Mouse (Mus musculus) lung, adult 18-20 months (tissue): Measurements from ENCODE around the gene Cnot3.
"Not testable (repeated sequence)": the region's sequence is repeated elsewhere in the genome, so short reads cannot be mapped to it uniquely, and the experiment has no call there.

Experiments used
- DNase-seq, 2 experiments: peaks; one replicate each; pipeline ENCODE4 v3.0.0; 2022; ENCODE audit warnings: mixed read lengths in 2 of 2

Gene Cnot3

DNA sequence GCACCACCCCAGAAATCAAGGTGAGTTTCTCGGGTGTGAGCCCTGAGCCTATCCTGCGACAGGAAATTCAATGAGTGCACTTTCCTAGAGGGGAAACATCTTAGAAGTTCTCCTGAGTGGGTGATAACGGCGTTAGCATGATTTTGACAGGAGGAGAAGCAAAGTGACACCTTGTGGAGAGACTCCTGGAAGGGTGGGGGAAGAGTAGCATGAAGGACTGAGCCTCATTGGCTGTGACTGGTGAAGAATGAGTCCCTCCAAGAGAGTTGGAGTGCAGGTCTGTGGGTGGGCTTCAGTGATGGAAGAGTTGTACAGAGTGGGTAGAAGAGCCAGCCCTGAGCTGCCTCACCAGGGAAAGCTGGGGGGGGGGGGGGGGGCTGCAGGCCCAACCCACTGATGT, 11.9 kb downstream of the Cnot3 start:
- no peak for DNase-seq

GRCm38 (mm10) chr7:3658578-3658977, 13.5 kb downstream of the Cnot3 start:
- no peak for DNase-seq

DNA sequence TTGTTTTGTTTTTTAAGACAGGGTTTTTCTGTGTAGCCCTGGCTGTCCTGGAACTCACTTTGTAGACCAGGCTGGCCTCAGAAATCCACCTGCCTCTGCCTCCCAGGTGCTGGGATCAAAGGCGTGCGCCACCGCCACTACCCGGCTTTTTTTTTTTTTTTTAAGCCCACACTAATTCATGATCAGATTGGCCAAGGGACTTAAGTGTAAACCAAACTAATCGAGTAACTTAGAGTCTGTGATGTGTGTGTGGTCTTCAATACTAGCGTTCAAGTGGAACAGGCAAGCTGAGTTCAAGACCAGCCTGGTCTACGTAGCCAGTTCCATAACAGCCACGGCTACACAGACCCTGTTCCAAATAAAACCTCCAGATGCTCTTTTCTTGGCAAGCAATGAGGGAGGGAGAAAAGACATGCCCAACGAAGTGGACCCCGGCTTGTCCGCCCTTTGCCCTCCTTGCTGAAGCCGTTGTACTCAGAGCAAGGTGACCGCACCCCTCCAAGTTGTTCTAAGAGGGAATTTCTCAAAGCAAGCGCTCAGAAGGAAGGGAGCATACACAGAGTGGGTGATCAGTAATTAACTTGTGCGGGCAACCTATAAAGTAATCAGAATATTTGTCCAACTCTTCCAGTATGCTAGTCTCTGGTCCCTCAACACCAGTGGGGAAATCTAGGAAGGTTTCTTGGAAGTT, 19.6 kb downstream of the Cnot3 start:
- DNase-seq = peak; percentile 17 to 26

- DNase-seq = peak; percentile 98 to 99
Observed at GRCm38 (mm10) chr7:3665215-3666114, 20.4 kb downstream of the Cnot3 start, which contains the start of gene Leng1. Gene Leng1 (minus strand): TSS chr7:3665840.

- DNase-seq = no peak
Observed at GRCm38 (mm10) chr7:3666921-3667391, 21.9 kb downstream of the Cnot3 start.

DNA sequence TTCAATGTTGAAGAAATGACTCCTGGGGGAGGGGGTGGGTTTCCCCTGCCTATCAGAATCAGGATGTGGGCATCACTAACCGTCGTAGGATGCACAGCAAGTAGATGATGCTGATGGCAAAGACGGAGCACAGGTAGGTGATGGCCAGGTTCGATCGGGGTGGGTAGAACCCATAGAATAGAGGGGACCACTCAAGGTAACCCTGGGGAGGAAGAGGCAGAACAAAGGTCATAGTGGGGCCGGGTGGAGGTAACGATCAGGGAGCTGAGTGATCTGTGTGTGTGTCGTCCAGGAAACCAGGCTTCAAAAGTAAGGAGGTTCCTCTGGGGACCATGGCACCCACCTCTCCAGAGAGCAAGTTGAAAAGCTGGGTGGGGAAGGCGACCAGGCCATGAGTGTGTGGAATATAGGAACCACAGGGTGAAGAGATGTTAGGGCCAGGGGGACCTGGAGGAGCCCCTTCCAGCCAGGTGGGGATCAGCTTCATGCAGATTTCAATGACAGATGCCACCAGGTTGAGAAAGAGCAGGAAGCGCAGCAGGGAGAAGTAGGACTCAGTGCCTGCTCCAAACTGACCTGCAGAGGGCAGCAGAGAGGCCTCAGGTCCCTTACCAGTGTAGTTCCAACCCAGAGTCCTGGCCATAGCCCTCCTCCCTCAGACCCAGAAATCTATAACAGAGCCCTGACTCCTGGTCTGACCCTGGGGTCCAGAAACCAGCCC, 29.6 kb downstream of the Cnot3 start:
- DNase-seq = peak; percentile 75 to 85

GRCm38 (mm10) chr7:3675228-3675548, 30.1 kb downstream of the Cnot3 start:
- DNase-seq = no peak

GRCm38 (mm10) chr7:3676371-3676770, 31.3 kb downstream of the Cnot3 start:
- peak in 1 of 2 experiments; percentile 19 for DNase-seq

GRCm38 (mm10) chr7:3677342-3677741, 32.3 kb downstream of the Cnot3 start, which contains the start of gene Tmc4:
Gene Tmc4 (minus strand): TSS chr7:3677553.
- peak; percentile 70 to 83 for DNase-seq

GRCm38 (mm10) chr7:3683908-3684550, 39.0 kb downstream of the Cnot3 start:
- DNase-seq = no peak

- no peak for DNase-seq
Observed at GRCm38 (mm10) chr7:3684698-3685097, 39.6 kb downstream of the Cnot3 start.

GRCm38 (mm10) chr7:3685400-3686187, 40.5 kb downstream of the Cnot3 start:
- DNase-seq = no peak

GRCm38 (mm10) chr7:3691919-3692318, 46.9 kb downstream of the Cnot3 start:
- DNase-seq = no peak

- DNase-seq = no peak
Observed at GRCm38 (mm10) chr7:3692382-3692986, 47.4 kb downstream of the Cnot3 start, which contains the start of gene Tsen34. Gene Tsen34 (plus strand): TSS chr7:3692863.

- peak; percentile 98 for DNase-seq
Observed at GRCm38 (mm10) chr7:3692987-3693808, 48.1 kb downstream of the Cnot3 start, which contains the start of gene Mboat7. Gene Mboat7 (minus strand): TSS chr7:3693523.

- no peak for DNase-seq
Observed at GRCm38 (mm10) chr7:3693809-3694075, 48.7 kb downstream of the Cnot3 start.

DNA sequence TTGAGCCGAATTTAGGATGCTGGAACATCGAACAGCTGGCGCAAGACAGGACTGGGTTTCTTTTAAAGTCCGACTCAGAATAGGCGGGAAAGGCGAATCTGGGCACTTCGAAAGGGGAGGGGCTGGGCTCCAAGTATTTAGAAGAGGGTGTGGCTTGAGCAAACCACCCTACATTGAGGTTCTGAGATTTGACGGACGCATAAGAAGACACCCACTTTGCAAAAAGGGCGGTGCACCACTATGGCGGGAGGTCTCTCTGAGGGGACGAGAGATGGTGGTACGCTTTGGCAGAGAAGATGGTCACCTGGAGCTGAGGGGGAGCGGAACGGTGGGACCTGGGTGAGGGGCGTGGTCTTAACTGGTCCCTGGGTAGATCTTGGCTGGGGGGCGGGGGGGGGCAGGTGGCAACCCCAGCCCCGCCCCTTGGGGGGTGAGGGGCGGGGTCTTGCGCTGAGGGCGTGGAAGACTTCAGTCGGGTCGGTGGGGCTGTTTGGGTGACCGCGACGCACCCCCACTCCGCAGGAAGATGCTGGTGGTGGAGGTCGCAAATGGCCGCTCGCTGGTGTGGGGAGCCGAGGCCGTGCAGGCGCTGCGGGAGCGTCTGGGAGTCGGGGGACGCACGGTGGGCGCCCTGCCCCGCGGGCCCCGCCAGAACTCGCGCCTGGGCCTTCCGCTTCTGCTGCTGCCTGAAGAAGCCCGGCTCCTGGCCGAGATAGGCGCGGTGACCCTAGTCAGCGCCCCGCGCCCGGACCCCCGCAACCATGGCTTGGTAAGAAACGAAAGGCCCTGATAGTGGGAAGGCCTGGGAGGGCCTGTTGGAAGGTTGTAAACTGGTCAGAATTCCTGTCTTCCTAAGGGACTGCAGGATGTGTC, 49.2 kb downstream of the Cnot3 start:
- DNase-seq = peak; percentile 83 to 84

- DNase-seq = not testable (repeated sequence)
Observed at GRCm38 (mm10) chr7:3694949-3695305, 49.9 kb downstream of the Cnot3 start.

- no peak for DNase-seq
Observed at GRCm38 (mm10) chr7:3698471-3698870, 53.4 kb downstream of the Cnot3 start.
